Mouse (Mus musculus): Measurements from ENCODE around the gene Trpm8.

DNA sequence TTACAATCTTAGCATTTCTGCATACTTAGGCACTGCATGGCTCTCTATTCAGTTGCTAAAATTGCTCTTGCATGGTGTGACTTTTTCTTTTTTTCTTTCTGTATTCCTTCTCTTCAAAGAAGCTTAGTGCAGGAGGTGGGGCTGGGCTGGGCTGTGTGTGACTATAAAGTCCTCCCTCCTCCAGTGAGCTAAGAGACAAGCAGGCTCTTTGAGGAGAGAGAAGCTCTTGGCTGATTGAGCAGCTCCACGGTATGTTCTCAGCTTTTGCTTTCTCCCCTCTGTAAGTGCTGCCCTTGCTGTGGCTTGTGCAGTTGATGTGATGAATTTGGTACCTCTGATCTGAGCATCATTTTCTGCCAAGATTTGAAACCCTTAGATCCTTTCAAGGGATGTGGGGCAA is 29.1 kb downstream of the Trpm8 start:
- no peak for TF ChIP-seq POLR2A (IDR thresholded peaks at IDR 0.05; ENCODE audit: low read depth, low read length)
- TF ChIP-seq CTCF (IDR thresholded peaks at IDR 0.05; ENCODE audit: extremely low read depth, insufficient read depth, insufficient read length, insufficient replicate concordance) = no peak

All from spleen, adult 2 months (tissue).